Mouse (Mus musculus) cerebellum, adult (tissue): ENCODE data around the gene Palm.

Experiments
- ATAC-seq: cut with Nextera tagmentation; 2 replicates; pipeline ENCODE4 v1.9.2; 2017; ENCODE audit warnings: mild to moderate bottlenecking, moderate library complexity, mixed read lengths; ENCODE audit not compliant: insufficient number of reproducible peaks, low FRiP score, low TSS enrichment

The Palm gene

DNA sequence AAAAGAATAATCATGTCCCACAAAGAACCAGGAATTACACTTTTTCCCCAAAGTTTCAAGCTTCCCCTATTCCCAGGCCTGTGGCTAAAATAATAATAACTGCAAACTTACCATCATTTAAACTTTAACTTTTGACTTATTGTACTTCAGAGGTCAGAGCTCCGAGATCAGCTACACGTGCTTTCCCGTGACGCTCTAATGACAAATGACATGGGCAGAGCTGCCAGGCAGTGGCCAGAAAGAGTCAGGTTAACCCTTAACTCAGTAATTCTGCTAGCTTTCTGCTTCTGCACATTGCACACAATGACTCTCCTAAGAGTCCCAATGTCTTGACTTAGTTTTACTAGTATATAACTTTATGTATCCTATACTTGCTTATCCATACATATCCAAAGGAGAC is 24.0 kb upstream of the Palm start:
- ATAC-seq, result no peak

DNA sequence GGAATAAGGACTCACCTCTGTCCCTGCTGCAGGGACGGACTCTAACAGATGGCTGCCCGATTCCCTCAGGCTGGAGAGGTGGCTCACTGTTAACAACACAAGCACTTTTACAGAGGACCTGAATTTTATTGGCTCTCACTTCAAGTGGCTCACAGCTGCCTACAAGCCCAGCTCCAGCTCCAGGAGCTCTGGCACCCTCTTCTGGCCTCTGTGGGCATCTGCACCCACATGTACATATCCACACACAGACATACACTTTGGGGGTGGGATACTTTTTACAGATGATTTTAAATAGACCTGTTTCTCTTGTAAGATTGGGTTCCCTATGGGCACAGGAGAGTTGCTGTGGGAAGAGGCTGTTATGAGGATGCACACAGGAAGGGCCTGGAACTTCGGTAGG is 21.1 kb upstream of the Palm start:
- no peak for ATAC-seq

DNA sequence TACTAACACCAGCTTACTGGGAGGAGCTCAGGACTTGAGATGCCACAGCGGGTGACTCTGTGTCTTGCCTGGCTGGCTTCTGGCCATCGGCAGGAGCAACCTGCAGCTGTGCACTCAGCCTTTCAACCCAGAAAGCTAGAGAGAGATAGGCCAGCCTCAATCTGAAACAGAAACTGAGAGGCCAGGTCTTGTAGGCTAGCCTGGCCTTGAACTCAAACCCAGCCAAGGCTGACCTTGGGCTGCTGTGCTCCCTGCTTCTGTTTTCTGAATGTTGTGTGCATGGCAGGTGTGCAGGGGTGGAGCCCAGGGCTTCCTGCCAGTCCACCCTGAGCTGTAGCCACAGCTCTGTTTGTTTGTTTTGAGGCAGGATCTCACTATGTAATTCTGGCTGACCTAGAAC is 20.2 kb upstream of the Palm start:
- no peak for ATAC-seq

DNA sequence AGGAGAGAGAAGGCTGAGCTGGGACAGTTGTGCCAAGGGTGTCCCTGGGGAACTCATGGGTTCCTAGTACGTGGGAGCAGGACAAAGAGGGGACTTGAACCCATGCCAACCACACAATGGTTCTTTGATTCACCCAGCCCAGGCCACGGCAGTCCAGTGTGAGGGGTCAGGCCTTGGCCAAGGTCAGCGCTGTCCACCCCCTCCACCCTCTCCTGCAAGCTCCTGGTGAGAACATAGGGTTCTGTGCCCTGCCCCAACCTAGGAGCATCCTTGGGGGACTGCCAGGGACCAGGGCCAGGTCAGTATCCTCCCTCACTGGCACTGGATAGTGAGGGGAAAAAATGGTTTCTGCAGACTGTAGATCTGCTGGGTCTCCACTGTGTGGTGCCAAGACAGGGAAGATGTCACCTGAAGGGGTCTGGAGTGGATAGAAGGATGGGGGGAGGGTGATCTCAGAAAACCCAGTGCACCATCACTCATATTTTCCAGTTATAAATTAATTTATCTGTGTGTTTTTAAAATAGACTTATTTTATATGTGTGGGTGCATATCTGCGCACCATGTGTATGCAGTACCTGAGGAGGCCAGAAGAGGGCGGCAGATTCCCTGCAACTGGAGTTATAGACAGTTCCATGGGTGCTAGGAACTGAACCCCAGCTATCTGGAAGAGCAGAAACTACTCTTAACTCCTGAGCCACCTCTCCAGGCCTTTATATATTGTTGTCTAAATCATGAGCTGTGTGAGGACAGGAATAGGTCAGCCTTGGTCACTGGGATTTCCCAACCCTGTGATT is 18.7 kb upstream of the Palm start:
- ATAC-seq, result no peak

DNA sequence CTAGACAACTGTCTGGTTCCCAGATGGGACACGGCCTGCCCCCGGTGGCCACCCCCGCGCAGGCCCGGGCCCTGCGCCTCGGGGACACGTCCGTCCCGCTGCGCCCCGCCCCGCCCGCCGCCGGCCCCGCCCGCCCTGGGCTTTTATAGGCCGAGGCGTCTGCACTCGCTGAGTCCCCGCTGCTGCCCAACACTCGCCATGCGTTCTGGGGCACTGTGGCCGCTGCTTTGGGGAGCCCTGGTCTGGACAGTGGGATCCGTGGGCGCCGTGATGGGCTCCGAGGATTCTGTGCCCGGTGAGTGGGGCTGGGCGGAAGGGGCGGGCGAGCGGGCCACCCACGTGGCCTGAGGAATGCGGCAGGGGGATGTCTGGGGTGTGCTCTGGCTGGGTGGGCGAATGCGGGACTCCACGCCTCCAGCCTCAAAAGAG is 16.3 kb upstream of the Palm start, which contains the start of gene Fstl3:
Gene Fstl3 (plus strand): TSS at position 170 of the 429 bp plus-strand sequence.
- no peak for ATAC-seq

DNA sequence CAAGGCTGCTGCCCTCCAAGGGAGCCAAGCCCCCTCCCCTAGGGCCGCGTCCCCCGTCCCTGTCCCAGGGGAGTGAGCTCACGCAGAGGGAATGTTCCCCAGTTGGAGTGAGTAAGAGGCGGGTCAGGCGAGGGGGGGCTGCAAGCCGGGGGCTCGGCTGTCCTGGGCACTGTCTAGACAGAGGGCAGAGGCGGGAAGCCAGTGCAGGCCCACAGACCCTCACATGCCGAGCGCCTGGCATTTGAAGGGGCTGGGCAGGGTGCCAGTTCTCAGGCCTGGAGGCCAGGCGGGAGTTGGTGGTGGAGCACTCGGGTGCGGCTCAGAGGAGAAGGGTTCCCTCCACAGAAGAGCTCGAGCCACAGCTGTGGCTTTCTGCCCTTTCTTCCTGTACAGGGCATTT is 15.4 kb upstream of the Palm start:
- no peak for ATAC-seq

DNA sequence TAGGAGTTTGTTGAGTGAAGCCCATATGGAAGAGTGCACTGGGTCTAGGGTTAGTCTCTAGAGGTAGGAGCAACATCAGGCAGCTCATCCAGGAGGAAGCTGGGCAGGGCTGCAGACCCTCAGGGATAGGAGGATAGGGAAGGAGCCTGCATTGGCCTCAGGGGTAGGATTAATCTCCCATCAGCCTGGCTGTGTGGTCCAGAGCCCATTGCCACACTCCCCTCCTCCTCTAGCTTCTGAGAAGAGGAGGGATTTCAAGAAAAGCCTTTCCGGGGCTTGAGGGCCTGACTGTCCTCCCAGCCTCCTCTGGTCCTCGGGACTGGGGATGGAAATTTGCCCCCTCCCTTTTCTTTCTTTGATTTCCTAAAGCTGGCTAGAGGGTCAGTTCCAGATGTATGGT is 14.2 kb upstream of the Palm start:
- ATAC-seq, result no peak

DNA sequence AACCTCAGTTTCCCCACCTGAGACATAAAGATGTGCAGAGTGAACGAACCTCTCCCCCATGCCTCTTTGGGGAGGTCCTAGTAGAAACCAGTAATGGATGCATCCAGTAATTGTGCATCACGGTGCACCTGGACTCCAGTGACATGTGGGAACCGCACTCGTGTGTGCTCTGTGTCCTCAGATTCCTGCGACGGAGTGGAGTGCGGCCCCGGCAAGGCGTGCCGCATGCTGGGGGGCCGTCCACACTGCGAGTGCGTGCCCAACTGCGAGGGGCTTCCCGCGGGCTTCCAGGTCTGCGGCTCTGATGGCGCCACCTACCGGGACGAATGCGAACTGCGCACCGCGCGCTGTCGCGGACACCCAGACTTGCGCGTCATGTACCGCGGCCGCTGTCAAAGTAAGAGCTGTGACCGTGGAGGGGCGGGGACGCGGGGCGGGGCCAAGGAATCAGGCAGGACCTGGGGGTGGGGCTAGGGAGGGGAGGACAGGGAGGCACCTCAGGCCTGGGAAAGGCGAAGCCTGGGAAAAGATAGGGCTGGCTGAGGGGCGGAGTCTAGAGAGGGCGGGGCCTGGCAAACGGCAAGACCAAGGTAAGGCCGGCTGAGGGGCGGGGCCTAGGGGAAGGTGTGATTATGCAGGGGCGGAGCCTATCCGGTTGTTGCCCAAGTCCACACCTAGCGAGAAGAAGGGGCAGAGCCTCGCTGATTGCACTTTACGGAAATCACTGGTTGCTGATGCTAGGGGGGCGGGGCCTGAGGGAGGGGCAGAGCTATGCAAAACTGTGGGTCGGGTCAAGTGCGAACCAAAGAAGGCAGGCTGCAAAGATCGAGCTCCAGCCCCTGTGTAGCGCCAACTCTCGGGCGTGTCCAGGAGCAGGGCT is 13.3 kb upstream of the Palm start:
- peak; percentile 77 for ATAC-seq

DNA sequence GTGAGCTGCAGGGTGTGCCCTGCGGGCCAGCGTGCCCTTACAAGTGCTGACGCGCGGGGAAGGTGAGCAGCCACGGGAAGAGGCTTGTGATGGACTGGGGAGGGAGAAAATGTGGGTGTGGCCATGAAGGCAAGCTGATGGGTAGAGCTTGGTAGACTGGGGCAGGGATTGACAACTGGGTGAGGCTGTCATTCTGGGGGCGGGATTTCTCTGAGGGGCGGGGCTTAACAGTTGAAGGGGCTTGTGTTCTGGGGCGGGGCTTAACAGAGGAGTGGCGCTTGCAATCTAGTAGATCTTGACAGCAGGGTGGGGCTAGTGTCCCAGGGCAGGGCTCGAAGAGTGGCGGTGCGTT is 12.7 kb upstream of the Palm start:
- no peak; the same call in 1 of the 2 replicates for ATAC-seq

DNA sequence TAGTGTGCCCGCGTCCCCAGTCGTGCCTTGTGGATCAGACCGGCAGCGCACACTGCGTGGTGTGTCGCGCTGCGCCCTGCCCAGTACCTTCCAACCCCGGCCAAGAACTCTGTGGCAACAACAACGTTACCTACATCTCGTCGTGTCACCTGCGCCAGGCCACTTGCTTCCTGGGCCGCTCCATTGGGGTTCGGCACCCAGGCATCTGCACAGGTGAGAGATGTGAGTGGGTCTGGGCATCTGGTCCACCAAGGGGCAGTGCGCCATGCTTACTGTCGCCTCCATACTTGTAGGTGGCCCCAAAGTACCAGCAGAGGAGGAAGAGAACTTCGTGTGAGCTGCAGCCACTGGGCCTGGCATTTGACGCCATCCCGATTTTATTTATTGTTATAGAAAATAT is 12.2 kb upstream of the Palm start:
- no peak for ATAC-seq

DNA sequence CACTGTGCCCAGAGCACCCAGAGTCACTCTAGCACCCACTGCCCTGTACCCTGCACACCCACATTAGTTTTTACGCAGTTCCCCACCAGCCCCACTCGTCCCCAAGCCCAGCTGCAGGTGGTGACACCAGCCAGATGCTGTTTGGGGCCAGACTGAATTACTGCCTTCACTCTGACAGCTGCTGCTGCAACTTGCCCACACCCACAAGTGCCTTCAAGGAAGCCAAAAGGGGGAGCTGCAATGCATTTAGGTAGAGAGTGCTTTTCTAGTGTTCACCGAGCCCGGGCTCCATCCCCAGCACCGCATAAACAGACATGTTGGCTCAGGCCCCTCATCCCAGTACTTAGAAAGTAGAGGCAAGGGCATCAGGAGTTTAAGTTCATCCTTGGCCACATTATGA is 11.4 kb upstream of the Palm start:
- no peak for ATAC-seq

DNA sequence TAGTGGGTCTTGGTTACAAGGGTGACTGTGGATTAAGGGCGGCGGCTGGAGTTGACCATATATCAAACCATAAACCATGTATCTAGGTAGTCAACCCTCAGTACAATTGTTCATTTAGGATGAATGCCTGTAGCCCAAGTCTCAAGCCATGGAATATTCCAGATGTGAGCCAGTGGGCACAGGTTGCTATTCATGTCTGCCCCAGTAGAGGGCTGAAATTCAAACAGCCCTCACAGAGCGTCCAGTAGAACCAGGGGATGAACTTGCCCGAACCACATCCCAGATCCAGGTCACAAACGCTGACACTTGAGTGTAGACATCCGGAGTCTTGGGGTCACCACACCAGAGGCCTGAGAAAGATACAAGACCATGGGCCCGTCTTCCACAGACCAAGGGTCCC is 10.3 kb upstream of the Palm start:
- ATAC-seq, result no peak

DNA sequence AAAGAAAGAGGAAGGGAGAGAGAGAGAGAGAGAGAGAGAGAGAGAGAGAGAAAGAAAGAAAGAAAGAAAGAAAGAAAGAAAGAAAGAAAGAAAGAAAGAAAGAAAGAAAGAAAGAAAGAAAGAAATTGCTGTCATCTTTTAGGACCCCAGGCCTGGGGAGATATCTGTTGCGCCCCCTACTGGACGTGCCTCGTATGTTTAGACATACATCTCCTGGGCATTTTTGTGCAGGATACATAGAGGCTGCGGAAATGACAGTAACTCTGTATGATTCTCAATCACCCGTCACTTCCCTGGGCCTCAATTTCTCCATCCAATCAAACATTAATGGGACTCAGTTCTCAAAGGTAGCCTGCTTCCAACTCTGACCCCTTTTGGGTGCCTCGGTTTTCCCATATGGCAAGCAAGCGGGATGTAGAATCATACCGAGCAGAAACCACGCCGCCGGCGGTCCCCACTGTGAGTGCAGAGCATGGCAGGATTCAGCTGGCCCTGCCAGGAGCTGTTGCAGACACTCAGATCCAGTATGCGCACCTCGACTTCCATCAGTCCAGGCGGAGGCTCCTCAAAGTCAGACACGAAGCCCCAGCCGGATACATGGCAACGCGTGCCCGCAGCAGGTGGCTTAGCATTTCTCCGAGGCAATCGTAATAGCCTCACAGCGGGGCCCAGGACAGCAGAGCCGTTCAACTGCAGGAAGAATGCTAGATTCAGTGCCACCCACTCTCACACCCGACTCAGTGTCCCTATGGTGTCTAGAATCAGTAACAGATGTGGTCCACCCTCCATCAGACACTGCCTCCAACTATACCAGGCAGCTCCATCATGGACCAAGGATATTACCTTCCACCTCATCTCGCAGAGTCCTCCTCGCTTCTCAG is 9.2 kb upstream of the Palm start:
- ATAC-seq, result no peak

DNA sequence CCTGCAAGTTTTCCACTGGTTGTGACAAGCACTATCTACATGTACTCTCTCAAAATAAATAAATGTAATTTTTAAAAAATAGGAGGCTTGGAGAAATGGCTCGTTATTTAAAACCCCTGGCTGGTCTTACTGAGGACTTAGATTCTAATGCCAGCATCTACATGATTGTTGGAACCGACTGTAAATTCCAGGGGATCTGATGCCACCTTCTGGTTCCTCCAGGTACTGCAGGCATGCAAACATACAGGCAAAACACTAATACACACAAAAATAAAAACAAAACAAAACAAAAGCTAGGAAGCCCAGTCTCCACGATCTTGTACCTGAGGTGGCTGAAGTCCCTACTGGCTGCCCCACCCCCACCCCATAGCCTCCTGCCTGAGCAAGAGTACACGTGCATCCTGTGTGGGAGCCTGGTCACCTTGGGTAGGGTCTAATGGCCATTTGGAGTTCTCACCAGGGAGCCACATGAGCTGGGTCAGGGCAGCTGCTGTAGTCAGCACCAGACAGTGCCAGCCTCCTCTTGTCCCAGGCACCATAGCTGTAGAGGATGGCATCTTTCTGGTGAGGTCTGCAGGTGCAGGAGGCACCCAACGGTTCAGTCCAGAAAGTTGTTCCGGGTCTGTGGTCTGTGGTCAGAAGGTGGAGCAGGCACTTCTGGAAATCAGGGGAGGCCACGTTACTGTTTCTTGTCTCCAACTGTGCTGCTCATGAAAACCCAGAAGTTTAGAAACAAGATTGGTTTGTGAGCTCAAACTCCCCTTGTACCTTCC is 4.8 kb upstream of the Palm start:
- ATAC-seq, result no peak

DNA sequence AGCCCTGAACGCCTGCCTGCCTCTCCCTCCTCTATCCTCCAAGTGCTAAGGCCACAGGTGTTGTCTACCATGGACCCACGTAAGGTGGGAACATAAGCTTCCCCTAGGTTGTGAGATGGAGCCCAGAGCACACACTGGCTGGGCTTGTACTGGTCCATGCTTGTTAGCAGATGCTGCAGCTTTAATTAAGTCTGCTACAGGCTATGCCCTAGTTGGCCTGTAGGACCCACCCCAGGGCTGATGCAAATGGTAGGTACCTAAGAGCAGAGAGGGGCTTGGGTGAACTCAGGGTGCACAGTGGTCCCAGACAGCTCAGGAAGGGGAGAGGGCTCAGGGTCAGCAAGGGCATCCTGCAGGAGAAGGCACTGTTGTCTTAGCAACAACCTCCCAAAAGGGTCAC is 3.8 kb upstream of the Palm start:
- no peak for ATAC-seq

DNA sequence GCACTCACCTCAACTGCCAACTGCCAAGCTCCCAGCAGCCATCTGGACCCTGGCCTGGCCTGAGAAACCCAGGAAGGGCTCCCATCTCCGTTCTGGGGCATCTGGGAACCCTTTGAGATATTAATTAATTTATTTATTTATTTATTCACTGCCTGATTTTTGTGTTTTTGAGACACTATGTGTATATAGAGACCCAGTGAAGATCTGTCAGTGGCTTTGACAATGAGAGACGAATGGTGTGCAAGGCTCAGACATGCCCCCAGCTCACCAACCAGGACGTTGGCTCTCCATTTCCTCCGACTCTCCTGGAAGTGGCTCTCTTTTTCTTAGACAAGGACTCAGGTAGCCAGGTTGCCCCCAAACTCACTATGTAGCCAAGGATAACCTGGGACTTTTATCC is 2.5 kb upstream of the Palm start, which contains the start of gene Prss57:
Gene Prss57 (minus strand): TSS at position 101 of the 400 bp plus-strand sequence.
- no peak for ATAC-seq

DNA sequence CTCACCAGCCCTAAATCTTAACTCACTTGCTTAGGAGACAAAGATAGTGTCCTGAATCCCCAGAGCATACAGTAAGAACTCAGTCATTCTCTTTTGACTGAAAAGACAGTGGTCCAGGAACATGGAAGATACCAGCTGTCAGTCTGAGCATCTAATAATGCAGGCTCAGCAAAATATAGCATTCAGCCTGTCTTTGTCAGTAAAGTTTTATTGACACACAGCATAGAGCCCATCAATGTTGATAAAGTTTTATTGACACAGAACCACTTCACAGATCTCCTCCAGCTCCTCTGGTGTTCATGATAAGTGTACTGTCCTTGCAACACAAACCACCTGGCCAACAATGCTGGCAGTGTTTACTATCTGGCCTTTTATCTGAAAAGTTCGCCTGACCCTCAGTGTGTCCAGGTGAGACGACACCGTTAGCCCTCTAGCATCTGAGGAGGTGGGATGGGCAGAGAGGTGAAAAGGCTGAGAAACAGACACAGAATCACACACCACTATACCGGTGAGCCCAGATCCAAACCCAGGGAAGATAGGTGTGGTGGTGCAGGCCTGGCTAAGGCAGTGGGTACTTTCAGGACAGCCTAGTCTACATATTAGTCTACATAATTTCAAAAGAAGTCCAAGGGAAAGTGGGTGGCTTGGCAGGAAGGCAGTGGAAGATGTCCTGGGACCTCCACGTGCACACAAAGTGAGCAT is 882 bp upstream of the Palm start:
- ATAC-seq, result no peak

DNA sequence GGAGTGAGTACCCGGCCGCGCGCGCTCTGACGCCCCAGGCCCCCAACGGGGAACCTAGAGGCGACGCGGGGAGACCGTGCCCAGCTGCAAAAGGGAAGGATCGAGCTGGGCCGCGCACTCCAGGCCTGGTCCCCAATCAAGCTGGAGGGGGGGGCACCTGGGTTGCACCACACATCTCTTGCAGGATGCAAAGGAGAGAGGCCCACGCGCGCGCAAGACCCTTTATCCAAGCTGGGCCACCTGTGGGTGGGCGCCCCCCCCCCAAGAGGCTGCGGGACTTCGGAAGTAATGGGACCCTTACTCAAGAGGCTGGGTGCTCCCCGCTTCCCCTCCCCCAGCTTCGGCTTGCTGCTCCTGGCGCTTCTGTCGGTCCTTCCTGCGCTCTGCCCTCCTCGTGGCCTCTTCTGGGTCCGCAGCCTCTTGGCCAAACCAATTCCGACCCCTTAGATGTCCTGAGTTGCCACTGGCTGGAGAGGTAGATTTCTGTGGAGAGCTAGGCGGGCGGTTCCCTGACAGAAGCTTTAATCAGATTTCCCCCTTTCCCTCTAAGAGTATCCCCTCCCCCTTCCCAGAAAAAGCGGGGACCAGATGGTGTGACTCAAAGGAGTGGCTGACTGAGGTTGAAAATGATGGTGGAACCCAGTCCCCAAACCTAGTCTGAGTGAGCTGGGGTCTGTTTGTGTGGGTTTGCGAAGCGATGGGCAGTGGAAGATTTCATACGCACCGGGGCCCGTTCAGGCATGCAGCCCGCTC is 542 bp downstream of the Palm start:
- peak; percentile 22; the same call in 1 of the 2 replicates for ATAC-seq
